Mouse (Mus musculus): ENCODE results near the gene Kif21b. TPM values are rescaled to one million over a fixed set of nuclear protein-coding genes. Genes with fewer than 3 reads are reported as not detected.

The Kif21b gene
- polyA plus RNA-seq, 1 experiment from 2014 or later, result 16.4 TPM

- ATAC-seq (replicated peaks; ENCODE audit: low FRiP score), result no peak
- no peak overlapping the region for H3K4me3 ChIP-seq (ENCODE audit: low read depth, low read length)
- H3K36me3 ChIP-seq (ENCODE audit: control insufficient read depth, insufficient read depth, low read length), result peaks cover 2% of the 10 kb centered on the region
- no peak for DNase-seq (ENCODE audit: low spot score)
- H3K27ac ChIP-seq (ENCODE audit: low read depth, low read length), result no peak overlapping the region
- H3K4me2 ChIP-seq (ENCODE audit: low read depth, low read length, severe bottlenecking), result no peak overlapping the region
- H3K4me1 ChIP-seq (replicated peaks; ENCODE audit: control insufficient read depth, insufficient read depth, low read length), result no peaks in the 10 kb centered on the region
- WGBS, result 93% methylated on average over 4 of the region's 4 CpGs
- no peaks in the 10 kb centered on the region for H3K27me3 ChIP-seq (ENCODE audit: control insufficient read depth, insufficient read depth, low read length)
- H3K9ac ChIP-seq (ENCODE audit: low read length), result no peak overlapping the region
- H3K9me3 ChIP-seq (ENCODE audit: control insufficient read depth, low read length), result no peaks in the 10 kb centered on the region
Measured at GRCm38 (mm10) chr1:136156951-136157350, 25.8 kb downstream of the Kif21b start.

DNA sequence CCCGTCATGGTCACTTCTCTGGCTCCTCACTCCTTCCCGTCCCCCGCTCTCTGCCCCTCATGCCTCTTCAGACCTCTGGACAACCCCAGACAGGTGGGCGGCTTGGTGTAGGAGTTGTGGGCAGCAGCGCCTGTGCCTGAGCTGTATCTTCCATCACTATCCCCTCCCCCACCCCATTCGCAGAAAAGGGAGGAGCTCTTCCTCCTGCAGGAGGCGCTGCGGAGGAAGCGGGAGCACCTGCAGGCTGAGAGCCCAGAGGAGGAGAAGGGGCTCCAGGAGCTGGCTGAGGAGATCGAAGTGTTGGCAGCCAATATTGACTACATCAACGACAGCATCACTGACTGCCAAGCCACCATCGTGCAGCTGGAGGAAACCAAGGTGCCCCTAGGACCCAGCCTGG is 28.6 kb downstream of the Kif21b start:
- no peaks in the 10 kb centered on the region for H3K9me3 ChIP-seq (ENCODE audit: control insufficient read depth, low read length)
- peaks cover 2% of the 10 kb centered on the region for H3K36me3 ChIP-seq (ENCODE audit: control insufficient read depth, insufficient read depth, low read length)
- H3K4me2 ChIP-seq (ENCODE audit: low read depth, low read length, severe bottlenecking), result no peak overlapping the region
- DNase-seq (ENCODE audit: low spot score), result no peak
- H3K27me3 ChIP-seq (ENCODE audit: control insufficient read depth, insufficient read depth, low read length), result no peaks in the 10 kb centered on the region
- no peaks in the 10 kb centered on the region for H3K4me1 ChIP-seq (replicated peaks; ENCODE audit: control insufficient read depth, insufficient read depth, low read length)
- ATAC-seq (replicated peaks; ENCODE audit: low FRiP score), result no peak
- no peak overlapping the region for H3K27ac ChIP-seq (ENCODE audit: low read depth, low read length)
- 50% methylated on average over 12 of the region's 12 CpGs for WGBS
- H3K4me3 ChIP-seq (ENCODE audit: low read depth, low read length), result no peak overlapping the region
- no peak overlapping the region for H3K9ac ChIP-seq (ENCODE audit: low read length)

- 89% methylated on average over 12 of the region's 12 CpGs for WGBS
Measured at GRCm38 (mm10) chr1:136160297-136160696, 29.1 kb downstream of the Kif21b start.

GRCm38 (mm10) chr1:136160930-136161329 is 29.7 kb downstream of the Kif21b start:
- DNase-seq (ENCODE audit: low spot score), result no peak
- Histone ChIP-seq H3K36me3 (ENCODE audit: control insufficient read depth, insufficient read depth, low read length) (peaks cover 2% of the 10 kb centered on the region), H3K27ac (ENCODE audit: low read depth, low read length) (no peak overlapping the region), H3K27me3 (ENCODE audit: control insufficient read depth, insufficient read depth, low read length) (no peaks in the 10 kb centered on the region), H3K4me1 (replicated peaks; ENCODE audit: control insufficient read depth, insufficient read depth, low read length) (no peaks in the 10 kb centered on the region), H3K4me3 (ENCODE audit: low read depth, low read length) (no peak overlapping the region), H3K9me3 (ENCODE audit: control insufficient read depth, low read length) (no peaks in the 10 kb centered on the region), H3K4me2 (ENCODE audit: low read depth, low read length, severe bottlenecking) (no peak overlapping the region), H3K9ac (ENCODE audit: low read length) (no peak overlapping the region)
- no peak for ATAC-seq (replicated peaks; ENCODE audit: low FRiP score)
- WGBS, result 93% methylated on average over 6 of the region's 6 CpGs

More at GRCm38 (mm10) chr1:136160297-136160696, 29.1 kb downstream of the Kif21b start:
- Histone ChIP-seq H3K27me3 (ENCODE audit: control insufficient read depth, insufficient read depth, low read length) (no peaks in the 10 kb centered on the region), H3K27ac (ENCODE audit: low read depth, low read length) (no peak overlapping the region), H3K9me3 (ENCODE audit: control insufficient read depth, low read length) (no peaks in the 10 kb centered on the region), H3K4me2 (ENCODE audit: low read depth, low read length, severe bottlenecking) (no peak overlapping the region), H3K4me3 (ENCODE audit: low read depth, low read length) (no peak overlapping the region), H3K36me3 (ENCODE audit: control insufficient read depth, insufficient read depth, low read length) (peaks cover 2% of the 10 kb centered on the region), H3K9ac (ENCODE audit: low read length) (no peak overlapping the region), H3K4me1 (replicated peaks; ENCODE audit: control insufficient read depth, insufficient read depth, low read length) (no peaks in the 10 kb centered on the region)
- DNase-seq (ENCODE audit: low spot score), result no peak
- no peak for ATAC-seq (replicated peaks; ENCODE audit: low FRiP score)

GRCm38 (mm10) chr1:136161333-136161921 is 30.2 kb downstream of the Kif21b start:
- Histone ChIP-seq H3K4me1 (replicated peaks; ENCODE audit: control insufficient read depth, insufficient read depth, low read length) (no peaks in the 10 kb centered on the region), H3K27me3 (ENCODE audit: control insufficient read depth, insufficient read depth, low read length) (no peaks in the 10 kb centered on the region), H3K9me3 (ENCODE audit: control insufficient read depth, low read length) (no peaks in the 10 kb centered on the region), H3K27ac (ENCODE audit: low read depth, low read length) (no peak overlapping the region), H3K36me3 (ENCODE audit: control insufficient read depth, insufficient read depth, low read length) (peaks cover 2% of the 10 kb centered on the region), H3K9ac (ENCODE audit: low read length) (no peak overlapping the region), H3K4me2 (ENCODE audit: low read depth, low read length, severe bottlenecking) (no peak overlapping the region), H3K4me3 (ENCODE audit: low read depth, low read length) (no peak overlapping the region)
- WGBS, result 93% methylated on average over 7 of the region's 7 CpGs
- DNase-seq (ENCODE audit: low spot score) (no peak), ATAC-seq (replicated peaks; ENCODE audit: low FRiP score) (no peak)

DNA sequence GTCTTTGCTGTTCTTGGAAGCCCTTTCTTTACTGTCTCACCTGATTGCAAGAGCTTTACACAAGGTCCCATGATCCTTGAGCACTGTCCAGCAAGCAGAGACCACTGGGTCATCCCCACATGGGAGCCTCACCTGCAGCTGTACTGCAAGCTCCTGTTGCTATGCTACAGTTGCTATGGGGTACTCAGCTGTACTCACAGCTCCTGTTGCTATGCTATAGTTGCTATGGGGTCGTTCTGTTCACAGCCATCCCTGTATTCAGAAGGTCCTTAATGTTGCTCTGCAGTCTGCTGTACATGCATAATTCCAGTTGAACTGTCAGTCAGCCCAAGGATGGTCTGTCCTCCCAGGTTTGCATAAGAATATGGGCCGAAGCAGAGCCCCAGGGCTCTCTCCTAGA is 34.2 kb downstream of the Kif21b start:
- Histone ChIP-seq H3K4me1 (replicated peaks; ENCODE audit: control insufficient read depth, insufficient read depth, low read length) (no peaks in the 10 kb centered on the region), H3K27me3 (ENCODE audit: control insufficient read depth, insufficient read depth, low read length) (no peaks in the 10 kb centered on the region), H3K36me3 (ENCODE audit: control insufficient read depth, insufficient read depth, low read length) (no peaks in the 10 kb centered on the region), H3K27ac (ENCODE audit: low read depth, low read length) (no peak overlapping the region), H3K9ac (ENCODE audit: low read length) (no peak overlapping the region), H3K4me2 (ENCODE audit: low read depth, low read length, severe bottlenecking) (no peak overlapping the region), H3K4me3 (ENCODE audit: low read depth, low read length) (no peak overlapping the region), H3K9me3 (ENCODE audit: control insufficient read depth, low read length) (no peaks in the 10 kb centered on the region)
- DNase-seq (ENCODE audit: low spot score) (no peak), ATAC-seq (replicated peaks; ENCODE audit: low FRiP score) (no peak)
- WGBS, result 60% methylated on average over 2 of the region's 2 CpGs

GRCm38 (mm10) chr1:136167657-136168056 is 36.5 kb downstream of the Kif21b start:
- no peaks in the 10 kb centered on the region for H3K9me3 ChIP-seq (ENCODE audit: control insufficient read depth, low read length)
- WGBS, result 75% methylated on average over 8 of the region's 8 CpGs
- no peak overlapping the region for H3K9ac ChIP-seq (ENCODE audit: low read length)
- H3K4me1 ChIP-seq (replicated peaks; ENCODE audit: control insufficient read depth, insufficient read depth, low read length), result no peaks in the 10 kb centered on the region
- no peaks in the 10 kb centered on the region for H3K27me3 ChIP-seq (ENCODE audit: control insufficient read depth, insufficient read depth, low read length)
- H3K4me2 ChIP-seq (ENCODE audit: low read depth, low read length, severe bottlenecking), result no peak overlapping the region
- H3K36me3 ChIP-seq (ENCODE audit: control insufficient read depth, insufficient read depth, low read length), result no peaks in the 10 kb centered on the region
- no peak overlapping the region for H3K27ac ChIP-seq (ENCODE audit: low read depth, low read length)
- ATAC-seq (replicated peaks; ENCODE audit: low FRiP score), result no peak
- DNase-seq (ENCODE audit: low spot score), result no peak
- H3K4me3 ChIP-seq (ENCODE audit: low read depth, low read length), result no peak overlapping the region

DNA sequence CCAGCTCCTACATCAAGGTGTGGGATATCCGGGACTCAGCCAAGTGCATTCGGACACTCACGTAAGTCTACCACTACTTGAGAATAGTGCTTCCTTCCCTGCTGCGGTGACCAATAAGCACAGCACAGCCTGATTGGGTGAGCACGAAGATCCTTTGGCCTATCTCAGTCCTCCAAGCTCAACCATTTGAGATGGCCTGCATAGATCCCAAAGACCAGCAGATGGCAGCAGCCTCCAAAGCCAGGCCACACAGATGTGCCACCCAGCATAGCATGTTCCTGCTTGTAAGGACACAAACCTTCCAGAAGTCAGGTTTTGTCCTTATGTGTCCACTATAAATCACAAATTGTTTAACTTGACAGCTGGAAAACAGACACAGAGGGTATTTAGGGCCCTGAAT is 38.9 kb downstream of the Kif21b start:
- Histone ChIP-seq H3K4me2 (ENCODE audit: low read depth, low read length, severe bottlenecking) (no peak overlapping the region), H3K4me1 (replicated peaks; ENCODE audit: control insufficient read depth, insufficient read depth, low read length) (peaks cover 5% of the 10 kb centered on the region; the same call in 1 of the 2 replicates), H3K36me3 (ENCODE audit: control insufficient read depth, insufficient read depth, low read length) (no peaks in the 10 kb centered on the region), H3K27ac (ENCODE audit: low read depth, low read length) (no peak overlapping the region), H3K27me3 (ENCODE audit: control insufficient read depth, insufficient read depth, low read length) (no peaks in the 10 kb centered on the region), H3K9ac (ENCODE audit: low read length) (no peak overlapping the region), H3K4me3 (ENCODE audit: low read depth, low read length) (no peak overlapping the region), H3K9me3 (ENCODE audit: control insufficient read depth, low read length) (no peaks in the 10 kb centered on the region)
- ATAC-seq (replicated peaks; ENCODE audit: low FRiP score) (peak; percentile 72), DNase-seq (ENCODE audit: low spot score) (peak; percentile 86)
- 11% methylated on average over 5 of the region's 5 CpGs for WGBS

DNA sequence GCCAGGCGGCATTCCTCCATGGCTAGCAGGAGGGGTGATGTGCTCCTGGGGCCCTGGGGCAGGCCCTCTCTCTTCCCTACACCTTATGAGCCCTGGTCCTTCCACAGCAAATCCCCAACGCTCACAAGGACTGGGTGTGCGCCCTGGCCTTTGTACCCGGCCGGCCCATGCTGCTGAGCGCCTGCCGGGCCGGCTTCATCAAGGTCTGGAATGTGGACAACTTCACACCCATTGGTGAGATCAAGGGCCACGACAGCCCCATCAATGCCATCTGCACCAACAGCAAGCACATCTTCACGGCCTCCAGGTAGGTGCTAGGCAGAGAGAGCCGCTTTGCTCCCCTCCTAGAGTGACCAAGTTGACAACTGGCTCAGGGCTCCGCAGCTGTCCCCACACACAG is 41.5 kb downstream of the Kif21b start:
- no peaks in the 10 kb centered on the region for H3K27me3 ChIP-seq (ENCODE audit: control insufficient read depth, insufficient read depth, low read length)
- DNase-seq (ENCODE audit: low spot score), result no peak
- WGBS, result 75% methylated on average over 12 of the region's 12 CpGs
- H3K9me3 ChIP-seq (ENCODE audit: control insufficient read depth, low read length), result no peaks in the 10 kb centered on the region
- H3K27ac ChIP-seq (ENCODE audit: low read depth, low read length), result no peak overlapping the region
- no peak overlapping the region for H3K9ac ChIP-seq (ENCODE audit: low read length)
- no peak overlapping the region for H3K4me3 ChIP-seq (ENCODE audit: low read depth, low read length)
- no peak for ATAC-seq (replicated peaks; ENCODE audit: low FRiP score)
- H3K4me2 ChIP-seq (ENCODE audit: low read depth, low read length, severe bottlenecking), result no peak overlapping the region
- peaks cover 5% of the 10 kb centered on the region; the same call in 1 of the 2 replicates for H3K4me1 ChIP-seq (replicated peaks; ENCODE audit: control insufficient read depth, insufficient read depth, low read length)
- no peaks in the 10 kb centered on the region for H3K36me3 ChIP-seq (ENCODE audit: control insufficient read depth, insufficient read depth, low read length)

Data from forebrain, embryonic 11.5 days (tissue).